Comparison of ENCODE assay signal across 22 mouse cellular contexts in genomic region chr10:96756355-96757084, GRCm38 (mm10).
DNase-seq lines count a peak whose midpoint lies in the region; ATAC-seq and TF ChIP-seq lines count a peak whose summit lies in the region.
"Had no signal": no experiment of that assay in that cellular context is flagged by ENCODE, and none has a peak within 500 bp of the region (broad histone marks: within the 10 kb centered on the region; RNA-seq: fewer than 3 reads in every experiment).

No protein-coding gene starts in this region.

- TF ChIP-seq EP300 in lung, postnatal 0 days (IDR thresholded peaks at IDR 0.05): peak; percentile 65

- intact Hi-C loops in heart, postnatal 10 days (cut with DNase I): no loop called here

- TF ChIP-seq POLR2A in lung, adult 2 months (IDR thresholded peaks at IDR 0.05; ENCODE audit: borderline replicate concordance, extremely low read depth, low read depth, low read length): no peak

- no peak; the same call in 1 of the 2 replicates for ATAC-seq in heart, embryonic 16.5 days (replicated peaks; ENCODE audit: extremely low read depth, insufficient read depth, low FRiP score)
- peak; percentile 67 for ATAC-seq in lung, postnatal 0 days
- ATAC-seq: CD4-positive, CD25-positive, alpha-beta regulatory T cell, adult 4 months; hindbrain, postnatal 0 days; Patski had no signal

- no peak overlapping the region for H3K9ac ChIP-seq in heart, embryonic 16.5 days (ENCODE audit: low read length)
- H3K9ac ChIP-seq in lung, postnatal 0 days (replicated peaks; ENCODE audit: low read depth): no peak overlapping the region
- H3K9ac ChIP-seq: liver, embryonic 15.5 days; neural tube, embryonic 12.5 days had no signal

- H3K36me3 ChIP-seq in heart, embryonic 16.5 days (ENCODE audit: control insufficient read depth, insufficient read depth): no peaks in the 10 kb centered on the region
- no peaks in the 10 kb centered on the region for H3K36me3 ChIP-seq in lung, postnatal 0 days (ENCODE audit: insufficient read depth, low read length)
- H3K36me3 ChIP-seq: limb, embryonic 10.5 days; liver, embryonic 15.5 days; neural tube, embryonic 12.5 days had no signal

- WGBS in heart, embryonic 16.5 days: 22% methylated on average over 5 of the region's 5 CpGs
- WGBS in lung, postnatal 0 days: 35% methylated on average over 5 of the region's 5 CpGs
- 50% methylated on average over 5 of the region's 5 CpGs for WGBS in lung, adult 2 months

- H3K9me3 ChIP-seq in heart, embryonic 16.5 days (replicated peaks; ENCODE audit: control insufficient read depth, low read length): no peaks in the 10 kb centered on the region
- H3K9me3 ChIP-seq in lung, postnatal 0 days (ENCODE audit: low read length): no peaks in the 10 kb centered on the region
- H3K9me3 ChIP-seq: limb, embryonic 10.5 days; liver, embryonic 15.5 days; neural tube, embryonic 12.5 days had no signal

- no peak for TF ChIP-seq CTCF in lung, postnatal 0 days (IDR thresholded peaks at IDR 0.05)
- TF ChIP-seq CTCF in lung, adult 2 months (IDR thresholded peaks at IDR 0.05; ENCODE audit: insufficient read depth, low read length): no peak

- no peak overlapping the region for H3K4me2 ChIP-seq in heart, embryonic 16.5 days (ENCODE audit: low read depth, low read length)
- no peak overlapping the region for H3K4me2 ChIP-seq in lung, postnatal 0 days (replicated peaks; ENCODE audit: low read depth, low read length)
- H3K4me2 ChIP-seq: liver, embryonic 15.5 days; neural tube, embryonic 12.5 days had no signal

- no peak overlapping the region for H3K4me3 ChIP-seq in heart, embryonic 16.5 days (ENCODE audit: low read length)
- no peak overlapping the region for H3K4me3 ChIP-seq in lung, postnatal 0 days (ENCODE audit: low read depth, low read length)
- no peak overlapping the region for H3K4me3 ChIP-seq in lung, adult 2 months (replicated peaks; ENCODE audit: extremely low read depth, low read depth, low read length)
- H3K4me3 ChIP-seq: limb, embryonic 10.5 days; liver, embryonic 15.5 days; neural tube, embryonic 12.5 days had no signal

- no peaks in the 10 kb centered on the region for H3K27me3 ChIP-seq in heart, embryonic 16.5 days (ENCODE audit: control insufficient read depth, insufficient read depth, low read length)
- no peaks in the 10 kb centered on the region for H3K27me3 ChIP-seq in lung, postnatal 0 days (replicated peaks; ENCODE audit: insufficient read depth, low read length)
- H3K27me3 ChIP-seq: neural tube, embryonic 12.5 days; Patski had no signal

- H3K4me1 ChIP-seq in heart, embryonic 16.5 days (ENCODE audit: control insufficient read depth, insufficient read depth, low read length): peaks cover 35% of the 10 kb centered on the region
- peaks cover 6% of the 10 kb centered on the region; the same call in 1 of the 2 replicates for H3K4me1 ChIP-seq in lung, postnatal 0 days (ENCODE audit: insufficient read depth, low read depth, low read length)
- peaks cover 9% of the 10 kb centered on the region for H3K4me1 ChIP-seq in lung, adult 2 months (ENCODE audit: control insufficient read depth, insufficient read depth, low read length)
- H3K4me1 ChIP-seq: liver, embryonic 15.5 days had no signal

- H3K27ac ChIP-seq in heart, embryonic 16.5 days (ENCODE audit: low read length): peak overlapping the region; percentile 76
- H3K27ac ChIP-seq in lung, postnatal 0 days (ENCODE audit: low read length): peak overlapping the region; percentile 47; the same call in 1 of the 2 replicates
- H3K27ac ChIP-seq: hindbrain, postnatal 0 days; limb, embryonic 10.5 days; liver, embryonic 15.5 days; macrophage; neural tube, embryonic 12.5 days had no signal

- peak; percentile 66 for DNase-seq in heart, adult 11 months
- no peak for DNase-seq in heart, adult 9 months (ENCODE audit: low spot score in 2 of 2)
- DNase-seq in heart, postnatal 10 days: no peak
- DNase-seq in lung, postnatal 0 days (ENCODE audit: low spot score): peak; percentile 33
- no peak for DNase-seq in lung, adult 2 months
- peak; percentile 66 for DNase-seq in fibroblast of lung, adult 2 months (ENCODE audit: low read depth)
- no peak for DNase-seq in thymus, postnatal 14 days
- DNase-seq: adrenal gland, postnatal 36 days; cerebellum, adult 9-10 months; gastrocnemius, postnatal 36 days; kidney, adult 9 months; kidney, postnatal 14 days; liver; thymus, postnatal 25 days had no signal

Comparison
In these comparisons a context has a peak if more than half of its experiments do, and no peak if none do; other contexts are left out.
1. DNase-seq: peak in heart, adult 11 months (single experiment), lung, postnatal 0 days (single experiment) and fibroblast of lung, adult 2 months (single experiment); none in heart, adult 9 months (0 of 2), heart, postnatal 10 days (0 of 2), lung, adult 2 months (single experiment) and thymus, postnatal 14 days (single experiment).